Mouse (Mus musculus) frontal cortex, adult (tissue): ENCODE measurements around the gene Ctsd.

Source experiments
- ATAC-seq: cut with Nextera tagmentation; 2 replicates; pipeline ENCODE4 v1.9.2; 2017; ENCODE audit warnings: mild to moderate bottlenecking, moderate library complexity, mixed read lengths; ENCODE audit not compliant: low TSS enrichment

Ctsd gene

GRCm38 (mm10) chr7:142399250-142399649 lies 11.4 kb upstream of the Ctsd start:
- no peak for ATAC-seq

DNA sequence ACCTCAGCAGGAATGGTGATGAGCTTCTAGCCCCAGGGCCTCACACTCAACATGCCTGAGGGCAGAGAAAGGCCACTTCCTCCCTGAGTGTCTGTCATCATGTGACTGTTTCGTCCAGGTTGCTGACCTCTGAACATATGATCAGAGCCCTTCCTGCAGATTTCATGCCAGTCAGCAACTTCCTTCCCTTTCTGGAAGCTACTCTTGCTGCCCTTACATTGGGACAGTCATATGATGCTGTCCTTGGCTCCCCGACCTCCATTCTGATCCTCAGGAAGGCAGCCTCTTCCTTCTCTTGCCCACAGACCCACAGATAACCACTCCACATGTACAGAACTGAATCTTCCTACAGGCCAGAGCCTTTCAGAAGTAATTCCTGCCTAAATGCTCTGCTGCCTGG lies 10.2 kb upstream of the Ctsd start:
- no peak for ATAC-seq

GRCm38 (mm10) chr7:142396611-142397010 lies 8.8 kb upstream of the Ctsd start:
- ATAC-seq, result no peak

DNA sequence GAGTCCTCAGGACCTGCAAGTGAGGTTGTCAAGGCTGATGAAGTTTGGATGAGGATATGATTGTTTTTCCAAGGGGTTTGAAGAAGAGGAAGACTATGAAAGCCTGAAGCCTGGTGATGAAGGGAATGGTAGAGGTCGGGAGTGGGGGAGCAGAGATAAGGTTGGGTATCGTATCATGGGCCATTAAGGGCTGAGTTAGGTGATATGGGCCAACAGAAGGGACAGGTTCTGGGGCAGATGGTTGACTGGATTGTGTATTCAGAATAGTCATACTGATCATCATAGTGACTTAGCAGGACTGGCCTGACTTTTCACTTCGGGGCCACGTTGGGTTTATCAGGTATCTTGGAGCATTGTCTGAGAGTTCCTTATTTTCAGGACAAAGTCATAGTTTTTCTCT lies 7.6 kb upstream of the Ctsd start:
- no peak for ATAC-seq

- ATAC-seq, result no peak
Measured at GRCm38 (mm10) chr7:142394261-142395190, 6.7 kb upstream of the Ctsd start.

DNA sequence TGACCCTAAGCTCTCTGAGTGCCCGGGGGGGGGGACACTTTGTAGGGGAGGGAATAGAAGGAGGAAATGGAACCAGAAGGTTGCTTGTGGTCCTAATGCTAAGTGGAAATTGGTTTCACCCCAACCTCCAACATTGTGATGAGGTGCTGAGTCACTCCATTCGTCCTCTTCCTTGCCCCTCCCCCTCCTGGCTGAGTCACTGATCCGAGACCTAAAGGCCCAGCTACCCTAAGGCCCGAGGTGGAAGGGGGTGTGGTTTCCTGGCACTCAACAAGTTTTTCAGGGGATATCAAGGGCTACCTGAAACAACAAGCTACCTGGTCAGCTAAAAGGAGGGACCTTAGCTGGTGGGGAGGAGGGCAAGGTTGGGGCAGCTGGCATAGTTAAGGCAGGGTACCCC lies 5.4 kb upstream of the Ctsd start:
- no peak for ATAC-seq

DNA sequence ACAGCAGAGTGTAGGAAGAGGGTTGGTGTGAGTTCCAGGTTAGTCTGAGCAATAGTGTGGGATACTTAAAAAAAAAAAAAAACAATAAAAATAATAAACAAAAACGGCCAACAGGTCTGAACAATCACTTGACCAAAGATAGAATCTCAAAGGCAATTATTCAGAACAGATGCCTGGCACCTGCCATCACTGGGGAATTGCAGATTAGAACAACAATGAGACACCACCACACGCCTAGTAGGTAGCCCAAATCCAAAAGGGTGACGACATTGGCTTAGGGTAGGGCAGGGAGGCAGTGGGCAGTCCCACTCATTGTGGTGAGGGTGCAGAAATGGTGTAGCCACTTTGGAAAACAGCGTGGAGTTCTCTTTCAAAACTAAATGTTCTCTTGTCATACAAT lies 3.8 kb upstream of the Ctsd start:
- no peak for ATAC-seq

- no peak for ATAC-seq
Measured at GRCm38 (mm10) chr7:142391108-142391507, 3.3 kb upstream of the Ctsd start.

DNA sequence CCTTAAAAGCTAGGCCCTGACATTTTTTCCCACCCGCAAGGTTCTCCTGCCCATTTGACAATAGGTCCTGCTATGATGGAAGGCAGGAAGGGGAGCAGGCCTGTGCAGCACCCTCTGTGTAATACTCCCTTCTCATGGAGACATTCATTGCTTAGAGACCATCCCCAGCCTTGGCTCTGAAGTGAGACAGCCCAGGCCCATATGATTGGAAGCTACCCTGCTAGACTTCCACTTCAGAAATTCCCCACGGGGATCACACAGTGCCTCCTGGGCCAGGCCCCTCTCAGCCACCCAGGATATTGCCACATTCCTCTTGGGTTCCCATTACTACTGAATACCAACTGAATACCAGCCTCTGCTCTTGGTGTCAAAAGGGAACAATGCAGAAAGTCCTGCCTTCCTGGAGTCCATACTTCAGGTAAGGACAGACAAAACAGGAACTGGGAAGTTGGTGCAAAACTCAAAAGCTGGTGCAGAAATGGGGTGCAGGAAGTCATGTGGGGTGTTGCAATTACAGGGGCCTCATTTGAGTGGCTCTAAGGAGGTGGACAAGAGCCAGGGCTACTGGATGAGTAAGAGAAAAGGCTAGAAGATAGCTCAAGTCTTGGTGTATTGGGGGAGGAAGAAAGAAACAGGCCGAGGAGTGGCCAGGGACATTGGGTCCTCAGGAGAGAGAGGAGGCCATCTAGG lies 2.3 kb upstream of the Ctsd start:
- no peak for ATAC-seq

DNA sequence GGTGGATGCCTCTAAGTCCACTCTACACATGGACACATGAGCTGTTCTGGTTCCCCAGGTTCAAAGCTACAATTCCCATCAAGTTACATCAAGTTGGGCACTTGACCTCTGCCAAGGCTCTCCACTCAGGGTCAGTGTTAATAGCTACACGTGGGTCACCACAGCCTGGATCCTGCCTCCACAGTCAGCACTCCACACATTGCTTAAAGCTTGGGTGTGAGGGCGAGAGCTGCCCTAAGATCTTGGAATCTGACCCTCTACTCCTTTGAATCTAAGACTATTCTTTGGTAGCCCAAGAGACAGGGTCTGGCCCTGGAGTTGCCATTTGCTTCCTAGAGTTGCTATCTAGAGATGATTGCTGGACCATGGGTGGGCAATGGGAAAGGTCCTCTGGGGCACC lies 902 bp upstream of the Ctsd start:
- ATAC-seq, result no peak

DNA sequence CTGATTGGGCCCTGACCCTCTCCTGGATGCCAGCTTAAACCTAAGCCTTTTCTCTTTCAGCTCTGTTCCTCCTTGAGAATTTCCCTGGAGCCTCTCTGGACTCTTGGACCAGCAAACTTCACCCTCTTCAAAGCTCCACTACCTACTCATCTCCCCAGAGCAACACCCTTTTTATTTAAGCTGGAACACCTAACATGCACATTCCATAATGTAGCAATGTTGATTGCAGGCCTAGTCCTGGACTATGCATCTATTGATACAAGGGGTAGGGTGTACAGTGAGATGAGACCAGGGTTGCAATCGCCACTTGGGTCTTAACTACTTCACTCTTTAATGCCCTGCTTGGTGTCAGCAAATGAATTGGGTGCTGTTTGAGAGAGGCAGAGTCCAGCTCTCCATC lies 360 bp upstream of the Ctsd start:
- no peak; the same call in 1 of the 2 replicates for ATAC-seq

GRCm38 (mm10) chr7:142386621-142387201 lies 1.1 kb downstream of the Ctsd start:
- ATAC-seq, result peak; percentile 36; the same call in 1 of the 2 replicates

DNA sequence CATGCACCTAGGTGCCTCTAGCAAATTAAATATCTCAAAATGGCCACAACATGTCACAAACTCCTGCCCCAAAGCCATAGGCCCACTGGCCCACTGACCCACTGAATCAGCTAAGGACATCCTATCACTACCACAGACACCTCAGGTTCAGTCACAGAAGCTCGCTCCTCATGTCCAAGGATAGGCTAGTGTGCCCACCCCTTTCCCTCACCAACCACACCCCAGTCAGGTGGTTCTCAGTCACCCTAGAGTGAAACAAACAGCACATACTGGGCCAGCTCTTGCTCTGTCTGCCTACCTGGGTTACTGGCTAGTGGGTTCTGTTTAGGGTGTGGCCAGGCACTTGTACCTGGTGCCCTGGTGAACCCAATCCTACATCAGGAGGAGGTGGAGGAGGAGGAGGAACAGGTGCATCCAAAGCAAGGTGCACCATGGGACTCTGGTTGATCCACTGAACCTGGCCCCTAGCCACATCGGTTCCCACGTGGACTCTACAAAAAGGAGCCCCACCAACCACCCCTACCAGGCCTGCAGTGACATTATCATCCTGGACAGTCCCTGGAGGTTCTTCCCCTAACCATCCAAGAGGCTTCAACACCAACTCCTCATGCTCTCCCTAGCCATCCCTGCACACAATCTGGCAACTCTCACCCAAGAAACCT lies 2.0 kb downstream of the Ctsd start:
- ATAC-seq, result no peak

DNA sequence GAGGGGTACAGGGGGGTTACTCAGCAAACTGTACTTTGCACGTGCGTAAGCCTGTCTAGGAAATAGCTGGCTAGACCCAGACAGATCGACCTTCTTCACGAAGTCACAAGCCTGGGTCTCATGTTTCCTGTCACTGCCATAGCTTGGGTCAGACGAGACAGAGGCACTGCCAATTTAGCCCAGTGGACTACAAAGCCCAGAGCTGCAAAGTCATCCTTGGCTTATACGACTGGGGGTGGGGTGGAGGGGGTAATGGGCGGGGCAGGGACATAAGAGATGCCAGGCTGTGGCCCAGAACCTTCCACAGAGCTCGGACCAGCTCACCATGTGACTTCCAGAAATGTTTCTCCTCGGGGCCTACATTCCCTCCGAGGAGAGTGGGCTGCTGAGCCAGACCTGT lies 3.5 kb downstream of the Ctsd start:
- no peak for ATAC-seq

DNA sequence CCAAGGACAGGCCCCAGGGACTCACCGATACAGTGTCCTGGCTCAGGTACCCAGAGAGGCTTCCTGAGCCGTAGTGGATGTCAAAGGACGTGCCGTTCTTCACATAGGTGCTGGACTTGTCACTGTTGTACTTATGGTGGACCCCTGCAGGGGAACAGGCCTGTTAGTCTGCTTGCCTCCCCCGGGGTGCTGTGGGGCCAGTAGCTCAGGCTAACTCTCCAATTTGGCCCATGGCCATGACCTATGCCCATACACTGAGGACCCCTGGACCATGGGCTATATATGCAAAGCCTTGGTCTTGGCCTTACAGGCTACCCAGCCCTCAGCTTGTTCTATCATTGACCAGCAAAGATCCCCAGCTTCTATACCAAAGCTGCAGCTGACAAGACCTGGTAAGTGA lies 5.3 kb downstream of the Ctsd start, which contains the start of gene Gm49369:
Gene Gm49369, minus strand, starts transcription at position 101 of the 400 bp plus-strand sequence.
- ATAC-seq, result no peak

DNA sequence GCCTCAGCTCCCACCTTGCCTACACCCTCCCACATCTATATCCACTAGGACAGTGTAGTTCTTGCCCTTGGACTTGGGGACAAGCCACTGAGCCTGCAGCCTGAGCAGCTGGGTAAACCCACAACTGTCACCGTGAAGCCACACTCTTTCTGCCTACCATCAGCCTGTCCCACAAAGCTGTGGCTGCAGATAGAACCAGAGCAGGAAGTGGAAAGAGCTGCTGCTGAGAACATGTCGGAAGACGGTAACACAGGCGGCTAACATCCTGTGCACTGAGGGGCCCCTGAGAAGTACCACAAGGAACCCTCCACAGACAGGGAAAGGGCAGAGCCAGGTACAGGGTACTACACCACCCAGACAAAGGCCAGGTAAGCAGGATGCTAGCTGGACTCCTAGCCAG lies 6.7 kb downstream of the Ctsd start:
- ATAC-seq, result no peak

DNA sequence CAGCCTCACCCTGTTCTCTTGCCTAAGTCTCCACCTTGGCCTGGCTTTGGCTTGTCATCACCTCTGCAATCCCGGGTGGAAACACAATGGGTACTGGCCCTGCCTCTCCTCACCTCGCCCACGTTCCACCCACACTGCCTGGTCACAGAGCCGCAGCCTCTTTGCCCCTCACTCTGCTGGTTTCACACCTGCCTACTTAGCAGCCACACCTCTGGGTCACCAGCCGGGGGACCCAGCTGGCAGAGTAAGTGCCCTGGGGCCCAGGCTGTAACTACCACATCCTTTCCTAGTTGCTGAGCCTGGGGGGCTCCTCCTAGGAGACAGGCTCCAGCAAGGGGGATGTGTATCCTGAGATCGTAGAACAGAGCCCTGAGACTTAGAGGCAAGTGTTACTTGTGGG lies 8.7 kb downstream of the Ctsd start:
- no peak for ATAC-seq

DNA sequence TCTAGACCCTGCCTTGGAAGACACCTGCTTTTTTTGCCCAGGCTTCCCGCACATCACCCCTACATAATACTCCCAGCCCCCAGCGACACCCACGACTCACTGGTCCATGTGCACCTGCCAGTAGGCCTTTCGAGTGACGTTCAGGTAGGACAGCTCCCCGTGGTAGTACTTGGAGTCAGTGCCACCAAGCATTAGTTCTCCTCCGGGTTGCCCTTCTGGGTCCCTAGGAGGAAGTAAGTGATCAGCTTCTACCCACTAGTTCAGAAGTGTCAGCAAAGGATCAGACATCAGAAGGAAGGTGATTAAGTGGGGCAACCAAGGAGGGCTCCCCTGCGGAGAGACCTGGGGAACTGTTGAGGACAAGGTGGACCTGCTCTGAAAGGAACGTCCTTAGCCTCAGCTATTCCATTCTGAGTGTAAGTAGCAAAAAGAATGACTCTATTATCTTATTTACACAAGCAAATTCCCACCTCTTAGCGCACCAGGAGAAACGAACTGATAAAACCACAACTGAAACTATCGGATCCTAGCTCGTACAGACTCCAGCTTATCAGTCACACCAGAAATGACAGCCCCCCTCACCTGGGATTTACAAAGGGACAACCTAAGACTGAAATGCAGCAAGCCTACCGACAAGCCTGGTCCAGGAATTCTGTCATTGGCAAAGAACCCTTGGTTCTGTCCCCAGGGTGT lies 10.5 kb downstream of the Ctsd start:
- no peak for ATAC-seq

- no peak for ATAC-seq
Measured at GRCm38 (mm10) chr7:142376096-142376495, 11.7 kb downstream of the Ctsd start.

DNA sequence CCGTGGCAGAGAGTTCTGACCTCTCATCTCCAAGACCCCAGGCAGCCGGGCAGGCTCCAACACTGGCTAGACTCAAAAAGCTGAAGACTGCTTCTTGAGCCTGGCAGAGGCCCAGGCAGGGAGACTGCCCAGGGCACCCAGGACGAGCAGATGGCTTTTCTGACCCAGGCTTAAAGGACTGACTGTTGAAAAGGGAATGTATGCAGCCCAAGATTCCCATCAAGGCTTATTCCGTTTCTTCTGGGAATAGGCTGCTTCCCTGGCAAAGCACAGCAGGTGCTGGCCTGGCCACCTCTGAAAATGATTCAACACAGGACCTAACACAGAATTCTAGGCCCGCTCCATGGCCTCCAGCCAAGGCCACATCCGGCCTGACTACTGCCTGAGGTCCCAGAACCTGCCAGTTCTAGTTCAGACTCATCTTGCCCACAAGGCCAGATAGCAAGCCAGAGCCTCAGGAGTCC lies 12.5 kb downstream of the Ctsd start:
- no peak for ATAC-seq

GRCm38 (mm10) chr7:142374413-142375015 lies 13.3 kb downstream of the Ctsd start:
- no peak for ATAC-seq
